Comparison of ENCODE assay signal across 8 mouse cellular contexts in genomic region chr19:41847992-41848851, GRCm38 (mm10). TPM values are rescaled to one million over a fixed set of nuclear protein-coding genes. Genes with fewer than 3 reads are reported as not detected.
DNase-seq lines count a peak whose midpoint lies in the region; ATAC-seq lines count a peak whose summit lies in the region.

Gene Frat2 (minus strand): TSS chr19:41848132.

- peak within 1 kb of the TSS; percentile 80 for H3K9ac ChIP-seq in hindbrain, embryonic 11.5 days (ENCODE audit: low read depth, low read length)

- peak; percentile 91 for DNase-seq in MEL-GATA-1-ER (ENCODE audit: extremely low read depth, low read depth)
- peak; percentile 86 for DNase-seq in cerebellum, adult 8-10 months
- DNase-seq in hindbrain, embryonic 11.5 days (ENCODE audit: low spot score) = peak; percentile 92
- peak; percentile 85 to 90 for DNase-seq in layer of hippocampus, postnatal 10 days (ENCODE audit: low spot score in 2 of 2)
- peak; percentile 93 for DNase-seq in lung, postnatal 10 days
- DNase-seq in ovary, postnatal 36 days (ENCODE audit: low spot score) = peak; percentile 88
- peak; percentile 92 for DNase-seq in thymus, postnatal 25 days

- WGBS in hindbrain, embryonic 11.5 days = 1% methylated on average over 66 of the region's 72 CpGs

- peak within 1 kb of the TSS; percentile 88 for H3K27ac ChIP-seq in hindbrain, embryonic 11.5 days (ENCODE audit: low read depth, low read length)

- peak within 1 kb of the TSS; percentile 74 for H3K4me3 ChIP-seq in hindbrain, embryonic 11.5 days (ENCODE audit: low read depth, low read length)

- peak; percentile 87 for ATAC-seq in frontal cortex, adult (ENCODE audit: low TSS enrichment)
- ATAC-seq in hindbrain, embryonic 11.5 days (ENCODE audit: low FRiP score) = peak; percentile 95

- peak within 1 kb of the TSS; percentile 98 for H3K4me2 ChIP-seq in hindbrain, embryonic 11.5 days (replicated peaks; ENCODE audit: low read depth, low read length)

- no peaks in the 10 kb centered on the region for H3K9me3 ChIP-seq in hindbrain, embryonic 11.5 days (ENCODE audit: control insufficient read depth, low read length)

- H3K36me3 ChIP-seq in hindbrain, embryonic 11.5 days (ENCODE audit: control insufficient read depth, insufficient read depth, low read length) = no peaks in the 10 kb centered on the region

- no peaks in the 10 kb centered on the region for H3K27me3 ChIP-seq in hindbrain, embryonic 11.5 days (ENCODE audit: control insufficient read depth, insufficient read depth, low read length)

- H3K4me1 ChIP-seq in hindbrain, embryonic 11.5 days (replicated peaks; ENCODE audit: control insufficient read depth, insufficient read depth, low read length) = peaks cover 5% of the 10 kb centered on the region; the same call in 1 of the 2 replicates

RNA-seq across cellular contexts. Expression of gene Frat2, which starts in this region (rescaled TPM):
- polyA plus RNA-seq in hindbrain, embryonic 11.5 days (2014; fragmentation: Nextera tagmentation; extraction: Ambion mirVana) = 5.0 and 6.8 TPM in 2 replicates
- 10 to 100 TPM; 19.1 to 19.4 TPM for total RNA-seq in layer of hippocampus, postnatal 10 days (2021)

Comparison
In these comparisons a context has a peak if more than half of its experiments do, and no peak if none do; other contexts are left out.
1. Peak in every context shown above with its lines: DNase-seq, ATAC-seq, H3K4me3 ChIP-seq and H3K27ac ChIP-seq.